Mouse (Mus musculus) adrenal gland, postnatal 25 days (tissue): ENCODE data around the gene Gm6588. TPM values are rescaled to one million over a fixed set of nuclear protein-coding genes. Genes with fewer than 3 reads are reported as not detected.

Source experiments
- DNase-seq: peaks from one replicate; pipeline ENCODE4 v3.0.0; 2021; ENCODE audit warnings: mixed read lengths
- total RNA-seq: library from RNA; stranded (reverse); gene quantifications from 2 replicates; pipeline ENCODE4 v1.2.3, GENCODE M21; 2021

Gene Gm6588
- total RNA-seq, 1 experiment from 2014 or later = not detected

- DNase-seq = no peak
Measured at GRCm38 (mm10) chr5:112473453-112473852, 24.2 kb downstream of the Gm6588 start.

- no peak for DNase-seq
Measured at GRCm38 (mm10) chr5:112481946-112482410, 32.8 kb downstream of the Gm6588 start.

- no peak for DNase-seq
Measured at GRCm38 (mm10) chr5:112482551-112482950, 33.3 kb downstream of the Gm6588 start.

GRCm38 (mm10) chr5:112483030-112483429, 33.8 kb downstream of the Gm6588 start:
- DNase-seq = no peak

- no peak for DNase-seq
Measured at GRCm38 (mm10) chr5:112484924-112485715, 35.9 kb downstream of the Gm6588 start.

GRCm38 (mm10) chr5:112486415-112486814, 37.2 kb downstream of the Gm6588 start:
- DNase-seq = no peak

- no peak for DNase-seq
Measured at GRCm38 (mm10) chr5:112487504-112487903, 38.3 kb downstream of the Gm6588 start.

- no peak for DNase-seq
Measured at GRCm38 (mm10) chr5:112488101-112488776, 39.0 kb downstream of the Gm6588 start.

GRCm38 (mm10) chr5:112491489-112491888, 42.3 kb downstream of the Gm6588 start:
- no peak for DNase-seq

GRCm38 (mm10) chr5:112493492-112493891, 44.3 kb downstream of the Gm6588 start:
- no peak for DNase-seq

- no peak for DNase-seq
Measured at GRCm38 (mm10) chr5:112496753-112497369, 47.6 kb downstream of the Gm6588 start.

- DNase-seq = no peak
Measured at GRCm38 (mm10) chr5:112498921-112499917, 50.0 kb downstream of the Gm6588 start.

GRCm38 (mm10) chr5:112499918-112500682, 50.9 kb downstream of the Gm6588 start:
- DNase-seq = no peak

Other genes with a start within 250 kb of the Gm6588 start
- 14.8 and 16.5 TPM in 2 replicates for gene Cryba4, start 196.9 kb upstream of the Gm6588 start, total RNA-seq
- 1.1 and 2.7 TPM in 2 replicates for gene Crybb1, start 193.6 kb upstream of the Gm6588 start, total RNA-seq
- gene Tpst2, start 172.7 kb upstream of the Gm6588 start, total RNA-seq = 144 and 210 TPM in 2 replicates
- 33.3 and 38.6 TPM in 2 replicates for gene Tfip11, start 123.1 kb upstream of the Gm6588 start, total RNA-seq
- 22.4 and 29.1 TPM in 2 replicates for gene Srrd, start 106.4 kb upstream of the Gm6588 start, total RNA-seq
- gene Hps4, start 106.3 kb upstream of the Gm6588 start, total RNA-seq = 32.8 and 36.7 TPM in 2 replicates
- 0.36 TPM in 1 of 2 replicates, not detected in the other for gene Gm6583, start 93.4 kb upstream of the Gm6588 start, total RNA-seq
- gene Asphd2, start 54.6 kb upstream of the Gm6588 start, total RNA-seq = 1.4 and 2.5 TPM in 2 replicates
- gene Sez6l, start 127.8 kb downstream of the Gm6588 start, total RNA-seq = 4.3 and 4.6 TPM in 2 replicates